Mouse (Mus musculus): ENCODE measurements around the gene Carns1. TPM values are rescaled to one million over a fixed set of nuclear protein-coding genes. Genes with fewer than 3 reads are reported as not detected.

The Carns1 gene
- polyA plus RNA-seq (2016; fragmentation: Nextera tagmentation; extraction: Ambion mirVana), result 2.6 and 3.7 TPM in 2 replicates

GRCm38 (mm10) chr19:4175368-4175947 lies at the start of gene Carns1:
Gene Carns1 (minus strand): TSS chr19:4175479.
- WGBS, result 3% methylated on average over 11 of the region's 11 CpGs
- H3K4me2 ChIP-seq (replicated peaks), result peak within 1 kb of the TSS; percentile 33
- no peaks in the 10 kb centered on the region for H3K36me3 ChIP-seq
- H3K27me3 ChIP-seq, result no peaks in the 10 kb centered on the region
- peaks cover 9% of the 10 kb centered on the region; the same call in 1 of the 2 replicates for H3K4me1 ChIP-seq
- no peak within 1 kb of the TSS for H3K9ac ChIP-seq
- no peak within 1 kb of the TSS for H3K4me3 ChIP-seq
- no peaks in the 10 kb centered on the region for H3K9me3 ChIP-seq
- H3K27ac ChIP-seq, result no peak within 1 kb of the TSS
- ATAC-seq (ENCODE audit: insufficient number of reproducible peaks, insufficient read depth, low FRiP score, low TSS enrichment), result peak; percentile 53; the same call in 1 of the 2 replicates

- H3K4me1 ChIP-seq, result peaks cover 36% of the 10 kb centered on the region
- no peak overlapping the region for H3K4me3 ChIP-seq
- WGBS, result 83% methylated on average over 11 of the region's 11 CpGs
- peaks cover 17% of the 10 kb centered on the region for H3K36me3 ChIP-seq
- no peaks in the 10 kb centered on the region for H3K27me3 ChIP-seq
- H3K27ac ChIP-seq, result no peak overlapping the region
- H3K4me2 ChIP-seq (replicated peaks), result no peak overlapping the region
- no peak for ATAC-seq (ENCODE audit: insufficient number of reproducible peaks, insufficient read depth, low FRiP score, low TSS enrichment)
- no peaks in the 10 kb centered on the region for H3K9me3 ChIP-seq
- H3K9ac ChIP-seq, result no peak overlapping the region
These were observed 46.9 kb upstream of the Carns1 start for GRCm38 (mm10) chr19:4222165-4222564.

DNA sequence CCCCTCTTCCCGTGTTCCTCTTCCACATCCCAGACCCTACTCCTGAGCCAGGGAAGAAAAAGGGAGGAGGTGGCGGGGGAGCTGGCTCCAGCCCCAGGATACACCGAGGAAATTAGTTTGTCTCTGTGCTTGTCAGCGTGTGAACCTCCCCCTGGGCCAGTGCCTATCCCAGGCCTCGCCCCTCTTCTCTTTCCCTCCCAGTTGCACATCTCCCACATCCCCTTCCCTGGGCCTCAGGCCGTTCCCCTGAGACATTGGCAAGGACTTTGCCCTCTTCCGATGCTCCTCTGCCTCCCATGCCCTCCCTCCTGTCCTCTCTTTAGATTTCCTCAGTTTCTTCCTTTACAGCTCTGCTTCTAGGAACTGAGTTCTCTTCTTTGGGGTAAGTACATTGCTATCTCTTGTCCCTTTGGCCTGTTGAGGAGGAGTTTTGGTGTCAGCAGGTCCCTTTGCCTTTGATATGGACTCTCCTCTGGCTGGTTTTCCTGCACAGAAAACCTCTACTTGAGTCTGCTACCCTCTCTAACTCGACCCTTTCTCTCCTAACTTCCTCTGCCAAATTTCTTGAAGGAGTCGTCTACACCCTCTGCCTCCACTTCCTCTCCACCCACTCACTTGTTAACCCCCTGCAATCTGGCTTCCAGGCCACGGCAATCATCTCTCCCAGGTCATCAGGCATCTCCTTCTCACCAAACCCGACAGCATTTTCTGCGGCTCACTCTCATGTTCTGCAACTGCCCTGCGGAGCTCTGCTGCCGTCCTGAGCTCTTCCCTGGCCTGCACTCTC lies 45.9 kb upstream of the Carns1 start:
- Histone ChIP-seq H3K9ac (no peak overlapping the region), H3K4me1 (peaks cover 46% of the 10 kb centered on the region), H3K27me3 (no peaks in the 10 kb centered on the region), H3K36me3 (peaks cover 17% of the 10 kb centered on the region), H3K9me3 (no peaks in the 10 kb centered on the region), H3K4me2 (replicated peaks) (no peak overlapping the region), H3K27ac (no peak overlapping the region), H3K4me3 (no peak overlapping the region)
- WGBS, result 37% methylated on average over 14 of the region's 14 CpGs
- ATAC-seq (ENCODE audit: insufficient number of reproducible peaks, insufficient read depth, low FRiP score, low TSS enrichment), result no peak

- Histone ChIP-seq H3K9me3 (no peaks in the 10 kb centered on the region), H3K4me2 (replicated peaks) (no peak overlapping the region), H3K27me3 (no peaks in the 10 kb centered on the region), H3K4me1 (peaks cover 49% of the 10 kb centered on the region), H3K36me3 (peaks cover 17% of the 10 kb centered on the region), H3K9ac (no peak overlapping the region), H3K4me3 (no peak overlapping the region), H3K27ac (no peak overlapping the region)
- ATAC-seq (ENCODE audit: insufficient number of reproducible peaks, insufficient read depth, low FRiP score, low TSS enrichment), result no peak
- 66% methylated on average over 4 of the region's 4 CpGs for WGBS
These were observed 45.1 kb upstream of the Carns1 start for GRCm38 (mm10) chr19:4220416-4220815.

- Histone ChIP-seq H3K4me1 (peaks cover 49% of the 10 kb centered on the region), H3K4me3 (no peak overlapping the region), H3K9me3 (no peaks in the 10 kb centered on the region), H3K27me3 (no peaks in the 10 kb centered on the region), H3K36me3 (peaks cover 17% of the 10 kb centered on the region), H3K4me2 (replicated peaks) (no peak overlapping the region), H3K27ac (no peak overlapping the region), H3K9ac (no peak overlapping the region)
- WGBS, result 83% methylated on average over 6 of the region's 6 CpGs
- no peak for ATAC-seq (ENCODE audit: insufficient number of reproducible peaks, insufficient read depth, low FRiP score, low TSS enrichment)
These were observed 44.7 kb upstream of the Carns1 start for GRCm38 (mm10) chr19:4219943-4220342.

GRCm38 (mm10) chr19:4218784-4219183 lies 43.5 kb upstream of the Carns1 start:
- 79% methylated on average over 1 of the region's 1 CpGs for WGBS
- Histone ChIP-seq H3K4me2 (replicated peaks) (no peak overlapping the region), H3K4me3 (no peak overlapping the region), H3K4me1 (peaks cover 55% of the 10 kb centered on the region), H3K9me3 (no peaks in the 10 kb centered on the region), H3K36me3 (peaks cover 17% of the 10 kb centered on the region), H3K9ac (no peak overlapping the region), H3K27ac (0 out of 2 replicates have a peak overlapping the region, but pooled peaks have one; percentile 72), H3K27me3 (no peaks in the 10 kb centered on the region)
- ATAC-seq (ENCODE audit: insufficient number of reproducible peaks, insufficient read depth, low FRiP score, low TSS enrichment), result no peak

DNA sequence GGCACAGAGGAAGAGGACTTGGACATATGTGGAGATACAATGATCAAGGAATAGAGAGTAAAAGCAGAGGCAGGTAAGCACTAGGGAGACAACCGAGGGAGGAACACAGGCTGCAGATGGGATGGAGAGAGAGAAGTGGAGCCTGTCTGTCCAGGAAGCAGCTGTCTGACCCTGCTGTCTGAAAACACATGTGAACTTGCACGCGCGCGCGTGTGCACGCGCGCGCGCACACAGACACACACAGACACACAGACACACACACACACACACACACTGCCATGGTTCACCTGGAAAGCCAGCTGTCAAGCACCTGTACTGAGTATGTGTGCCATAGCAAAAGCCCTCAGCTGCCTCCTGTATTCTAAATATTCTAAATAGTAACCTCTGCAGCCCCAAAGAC lies 43.0 kb upstream of the Carns1 start:
- Histone ChIP-seq H3K4me3 (no peak overlapping the region), H3K9me3 (no peaks in the 10 kb centered on the region), H3K27ac (peak overlapping the region; percentile 72), H3K27me3 (no peaks in the 10 kb centered on the region), H3K36me3 (peaks cover 17% of the 10 kb centered on the region), H3K4me1 (peaks cover 60% of the 10 kb centered on the region), H3K4me2 (replicated peaks) (peak overlapping the region; percentile 87; the same call in 1 of the 2 replicates), H3K9ac (no peak overlapping the region)
- 68% methylated on average over 11 of the region's 11 CpGs for WGBS
- ATAC-seq (ENCODE audit: insufficient number of reproducible peaks, insufficient read depth, low FRiP score, low TSS enrichment), result no peak

DNA sequence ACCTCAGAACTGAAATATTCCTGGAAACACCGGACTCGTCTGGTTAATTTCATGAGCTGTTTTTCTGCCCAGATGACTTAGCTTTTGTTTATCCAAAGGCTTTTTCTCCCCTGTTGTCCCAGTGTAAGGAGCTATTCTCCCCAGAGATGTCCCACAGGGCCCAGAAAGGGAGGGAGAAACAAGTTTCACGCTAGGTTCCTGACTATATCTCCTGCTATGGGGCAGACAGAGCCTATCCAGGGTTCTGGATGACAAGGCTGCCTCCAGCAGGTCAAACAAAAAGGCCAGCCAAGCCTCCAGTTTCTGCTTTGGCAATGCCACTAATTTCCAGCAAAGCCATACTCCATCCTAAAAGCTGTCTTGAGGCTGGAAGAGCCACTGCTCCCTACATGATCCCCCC lies 42.6 kb upstream of the Carns1 start:
- Histone ChIP-seq H3K4me3 (no peak overlapping the region), H3K4me1 (peaks cover 64% of the 10 kb centered on the region), H3K9ac (0 out of 2 replicates have a peak overlapping the region, but pooled peaks have one; percentile 10), H3K36me3 (peaks cover 16% of the 10 kb centered on the region), H3K27ac (peak overlapping the region; percentile 72), H3K27me3 (no peaks in the 10 kb centered on the region), H3K4me2 (replicated peaks) (peak overlapping the region; percentile 87), H3K9me3 (no peaks in the 10 kb centered on the region)
- WGBS, result 30% methylated on average over 3 of the region's 3 CpGs
- no peak for ATAC-seq (ENCODE audit: insufficient number of reproducible peaks, insufficient read depth, low FRiP score, low TSS enrichment)

DNA sequence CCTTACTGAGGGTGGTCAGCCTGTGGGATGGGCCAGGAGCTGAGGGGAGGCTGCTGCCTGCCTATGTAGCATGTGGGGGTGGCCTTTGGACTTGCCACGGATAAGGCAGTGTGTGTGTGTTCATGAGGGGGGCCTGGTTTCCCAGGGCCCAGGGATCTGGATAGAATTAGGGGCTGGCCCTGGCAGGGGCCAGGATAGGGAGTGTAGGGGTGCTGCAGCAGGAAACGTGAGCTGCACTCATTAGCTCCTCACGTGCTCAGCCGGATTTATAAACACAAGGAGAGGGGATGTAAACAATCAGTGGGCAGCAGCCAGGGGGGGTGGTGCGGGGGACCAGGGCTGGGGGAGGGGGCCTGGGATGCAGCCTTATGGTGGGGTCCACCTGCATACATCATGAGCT lies 41.9 kb upstream of the Carns1 start:
- Histone ChIP-seq H3K27me3 (no peaks in the 10 kb centered on the region), H3K36me3 (peaks cover 8% of the 10 kb centered on the region), H3K4me2 (replicated peaks) (peak overlapping the region; percentile 87), H3K27ac (peak overlapping the region; percentile 72), H3K4me3 (0 out of 2 replicates have a peak overlapping the region, but pooled peaks have one; percentile 82), H3K4me1 (peaks cover 71% of the 10 kb centered on the region), H3K9ac (0 out of 2 replicates have a peak overlapping the region, but pooled peaks have one; percentile 10), H3K9me3 (no peaks in the 10 kb centered on the region)
- ATAC-seq (ENCODE audit: insufficient number of reproducible peaks, insufficient read depth, low FRiP score, low TSS enrichment), result peak; percentile 78
- 7% methylated on average over 5 of the region's 5 CpGs for WGBS

DNA sequence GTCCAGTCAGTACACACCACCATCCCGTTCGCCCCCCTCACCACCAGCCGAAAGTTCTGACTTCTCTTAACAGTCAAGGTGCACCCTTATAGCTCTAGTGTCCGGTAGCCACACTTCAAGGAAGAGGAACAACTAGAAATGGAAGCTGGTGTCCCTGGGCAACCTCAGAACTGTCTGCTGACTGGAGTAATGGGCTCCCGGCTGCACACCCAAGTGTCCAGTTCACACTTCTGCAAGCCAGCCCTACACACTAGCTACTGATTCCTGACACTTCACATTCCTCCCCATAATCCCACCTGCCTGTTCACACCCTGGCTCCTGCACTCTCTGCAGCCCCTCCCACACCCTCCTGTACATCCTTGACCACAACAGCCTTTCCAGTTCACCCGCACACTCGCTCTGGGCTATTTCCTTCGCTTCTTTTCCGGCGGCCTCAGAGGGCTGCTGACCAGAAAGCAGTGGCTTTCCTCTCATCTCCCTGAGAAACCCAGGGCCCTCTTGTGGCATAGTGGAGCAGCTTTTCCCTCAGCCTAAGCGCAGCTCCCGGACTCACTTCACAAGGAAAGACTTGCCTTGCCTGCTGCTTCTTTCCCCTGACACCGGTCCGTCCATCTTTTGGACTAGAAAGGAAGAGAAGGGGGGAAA lies 40.9 kb upstream of the Carns1 start:
- 18% methylated on average over 14 of the region's 14 CpGs for WGBS
- Histone ChIP-seq H3K9ac (peak overlapping the region; percentile 5), H3K4me2 (replicated peaks) (peak overlapping the region; percentile 87), H3K27ac (peak overlapping the region; percentile 72; the same call in 1 of the 2 replicates), H3K4me1 (peaks cover 79% of the 10 kb centered on the region), H3K9me3 (no peaks in the 10 kb centered on the region), H3K27me3 (no peaks in the 10 kb centered on the region), H3K4me3 (peak overlapping the region; percentile 82), H3K36me3 (no peaks in the 10 kb centered on the region)
- no peak for ATAC-seq (ENCODE audit: insufficient number of reproducible peaks, insufficient read depth, low FRiP score, low TSS enrichment)

- Histone ChIP-seq H3K27ac (peak overlapping the region; percentile 94), H3K9me3 (no peaks in the 10 kb centered on the region), H3K9ac (peak overlapping the region; percentile 92), H3K36me3 (no peaks in the 10 kb centered on the region), H3K27me3 (no peaks in the 10 kb centered on the region), H3K4me1 (peaks cover 72% of the 10 kb centered on the region), H3K4me2 (replicated peaks) (peak overlapping the region; percentile 87), H3K4me3 (peak overlapping the region; percentile 82)
- under 1% methylated on average over 14 of the region's 21 CpGs for WGBS
- no peak for ATAC-seq (ENCODE audit: insufficient number of reproducible peaks, insufficient read depth, low FRiP score, low TSS enrichment)
These were observed 40.2 kb upstream of the Carns1 start for GRCm38 (mm10) chr19:4215451-4215840.
